Mouse (Mus musculus) CD8-positive naive resting alpha-beta T cell, adult 2 months (primary cell): ENCODE results near the gene Vwa7.
"Not testable (repeated sequence)": the region's sequence is repeated elsewhere in the genome, so short reads cannot be mapped to it uniquely, and the experiment has no call there.

Experiments
- DNase-seq, 2 experiments: peaks; one replicate each; pipeline ENCODE4 v3.0.0; 2022; ENCODE audit warnings: low read depth in 2 of 2, low spot score in 2 of 2

The Vwa7 gene

GRCm38 (mm10) chr17:35020551-35020950 lies 4.2 kb downstream of the Vwa7 start:
- DNase-seq, result no peak

GRCm38 (mm10) chr17:35021163-35021808 lies 4.9 kb downstream of the Vwa7 start:
- DNase-seq, result peak; percentile 87 to 92

GRCm38 (mm10) chr17:35021842-35022477 lies 5.6 kb downstream of the Vwa7 start:
- DNase-seq, result no peak

- DNase-seq, result no peak
Observed at GRCm38 (mm10) chr17:35022541-35023060, 6.2 kb downstream of the Vwa7 start.

GRCm38 (mm10) chr17:35023221-35023620 lies 6.8 kb downstream of the Vwa7 start:
- DNase-seq, result no peak

GRCm38 (mm10) chr17:35023756-35024155 lies 7.4 kb downstream of the Vwa7 start:
- no peak for DNase-seq

GRCm38 (mm10) chr17:35024261-35024660 lies 7.9 kb downstream of the Vwa7 start:
- DNase-seq, result no peak

GRCm38 (mm10) chr17:35024691-35025488 lies 8.5 kb downstream of the Vwa7 start:
- DNase-seq, result no peak

- no peak for DNase-seq
Observed at GRCm38 (mm10) chr17:35026206-35026605, 9.8 kb downstream of the Vwa7 start.

- no peak for DNase-seq
Observed at GRCm38 (mm10) chr17:35027277-35028068, 11.1 kb downstream of the Vwa7 start, which contains the start of gene Sapcd1. Sapcd1 (minus strand) TSS chr17:35028016.

GRCm38 (mm10) chr17:35028315-35028714 lies 11.9 kb downstream of the Vwa7 start:
- no peak for DNase-seq

GRCm38 (mm10) chr17:35029691-35030532 lies 13.5 kb downstream of the Vwa7 start:
- DNase-seq, result no peak

- no peak for DNase-seq
Observed at GRCm38 (mm10) chr17:35031272-35031671, 14.9 kb downstream of the Vwa7 start.

- DNase-seq, result no peak
Observed at GRCm38 (mm10) chr17:35031880-35032279, 15.5 kb downstream of the Vwa7 start.

GRCm38 (mm10) chr17:35032323-35032870 lies 16.0 kb downstream of the Vwa7 start:
- no peak for DNase-seq

- DNase-seq, result not testable (repeated sequence)
Observed at GRCm38 (mm10) chr17:35033703-35034102, 17.3 kb downstream of the Vwa7 start.

GRCm38 (mm10) chr17:35034896-35035295 lies 18.5 kb downstream of the Vwa7 start:
- DNase-seq, result no peak

GRCm38 (mm10) chr17:35039121-35039873 lies 22.9 kb downstream of the Vwa7 start:
- no peak for DNase-seq

- no peak for DNase-seq
Observed at GRCm38 (mm10) chr17:35043794-35044193, 27.4 kb downstream of the Vwa7 start.
